Mouse (Mus musculus) liver, embryonic 13.5 days (tissue): Measurements from ENCODE around the gene E2f1. TPM values are rescaled to one million over a fixed set of nuclear protein-coding genes. Genes with fewer than 3 reads are reported as not detected.

Experiments used
- ATAC-seq: fragments of 200-750 bp; cut with Nextera tagmentation; 2 replicates; pipeline ENCODE4 v1.8.0; 2017; ENCODE audit warnings: low read depth, mild to moderate bottlenecking, moderate number of reproducible peaks, moderate library complexity
- DNase-seq: peaks from one replicate; pipeline ENCODE4 v3.0.0; 2022
- H3K27ac ChIP-seq: fragments of 300-500 bp; sonication (generic); 2 replicates; pipeline ENCODE4 v1.5.1; 2015; ENCODE audit warnings: moderate library complexity, mild to moderate bottlenecking, inconsistent platforms
- H3K27me3 ChIP-seq: fragments of 300-500 bp; sonication (generic); 2 replicates; pipeline ENCODE4 v1.6.1; 2015; ENCODE audit warnings: mild to moderate bottlenecking, inconsistent platforms
- H3K36me3 ChIP-seq: fragments of 300-500 bp; sonication (generic); 2 replicates; pipeline ENCODE4 v1.6.1; 2015; ENCODE audit warnings: mild to moderate bottlenecking, inconsistent platforms
- H3K4me1 ChIP-seq: fragments of 300-500 bp; sonication (generic); replicated peaks from 2 replicates; pipeline ENCODE4 v1.6.1; 2015; ENCODE audit warnings: inconsistent platforms
- H3K4me2 ChIP-seq: fragments of 300-500 bp; sonication (generic); 2 replicates; pipeline ENCODE4 v1.6.1; 2015; ENCODE audit warnings: inconsistent platforms, mild to moderate bottlenecking, moderate library complexity
- H3K4me3 ChIP-seq: fragments of 300-500 bp; sonication (generic); replicated peaks from 2 replicates; pipeline ENCODE4 v1.5.1; 2015; ENCODE audit warnings: mild to moderate bottlenecking, inconsistent platforms
- H3K9ac ChIP-seq: fragments of 300-500 bp; sonication (generic); 2 replicates; pipeline ENCODE4 v1.6.1; 2015; ENCODE audit warnings: mild to moderate bottlenecking, inconsistent platforms
- H3K9me3 ChIP-seq: fragments of 300-500 bp; sonication (generic); replicated peaks from 2 replicates; pipeline ENCODE4 v1.6.1; 2016; ENCODE audit warnings: inconsistent platforms
- WGBS: fragments of 180-500 bp; shearing (Covaris S2); methylation state at CpG from one replicate; pipeline ENCODE4 v1.1.7; 2015; ENCODE audit not compliant: insufficient replicate concordance; 5-methylcytosine and 5-hydroxymethylcytosine counted together
- polyA plus RNA-seq: library from polyadenylated mRNA; unstranded; fragments of >200 nt; fragmentation: Nextera tagmentation; extraction: Ambion mirVana; gene quantifications from 2 replicates; pipeline ENCODE4 v1.2.1, GENCODE M21; 2015

The E2f1 gene
- polyA plus RNA-seq, 1 experiment from 2014 or later, result 17.7 TPM

- DNase-seq (no peak), ATAC-seq (no peak)
- Histone ChIP-seq H3K9me3 (no peaks in the 10 kb centered on the region), H3K4me3 (0 out of 2 replicates have a peak overlapping the region, but pooled peaks have one; percentile 1), H3K4me1 (peaks cover 59% of the 10 kb centered on the region), H3K27me3 (no peaks in the 10 kb centered on the region), H3K4me2 (peak overlapping the region; percentile 91), H3K9ac (peak overlapping the region; percentile 30; the same call in 1 of the 2 replicates), H3K27ac (0 out of 2 replicates have a peak overlapping the region, but pooled peaks have one; percentile 36), H3K36me3 (peaks cover 33% of the 10 kb centered on the region)
- WGBS, result 83% methylated on average over 8 of the region's 8 CpGs
Observed at GRCm38 (mm10) chr2:154566641-154567040, 3.1 kb downstream of the E2f1 start.

- peaks cover 44% of the 10 kb centered on the region for H3K36me3 ChIP-seq
- no peaks in the 10 kb centered on the region for H3K27me3 ChIP-seq
- ATAC-seq (no peak), DNase-seq (no peak)
- H3K9me3 ChIP-seq, result no peaks in the 10 kb centered on the region
- H3K9ac ChIP-seq, result peak overlapping the region; percentile 30; the same call in 1 of the 2 replicates
- H3K27ac ChIP-seq, result peak overlapping the region; percentile 15; the same call in 1 of the 2 replicates
- peaks cover 50% of the 10 kb centered on the region for H3K4me1 ChIP-seq
- H3K4me2 ChIP-seq, result no peak overlapping the region
- H3K4me3 ChIP-seq, result no peak overlapping the region
- 84% methylated on average over 3 of the region's 3 CpGs for WGBS
Observed at GRCm38 (mm10) chr2:154565562-154565961, 4.1 kb downstream of the E2f1 start.

DNA sequence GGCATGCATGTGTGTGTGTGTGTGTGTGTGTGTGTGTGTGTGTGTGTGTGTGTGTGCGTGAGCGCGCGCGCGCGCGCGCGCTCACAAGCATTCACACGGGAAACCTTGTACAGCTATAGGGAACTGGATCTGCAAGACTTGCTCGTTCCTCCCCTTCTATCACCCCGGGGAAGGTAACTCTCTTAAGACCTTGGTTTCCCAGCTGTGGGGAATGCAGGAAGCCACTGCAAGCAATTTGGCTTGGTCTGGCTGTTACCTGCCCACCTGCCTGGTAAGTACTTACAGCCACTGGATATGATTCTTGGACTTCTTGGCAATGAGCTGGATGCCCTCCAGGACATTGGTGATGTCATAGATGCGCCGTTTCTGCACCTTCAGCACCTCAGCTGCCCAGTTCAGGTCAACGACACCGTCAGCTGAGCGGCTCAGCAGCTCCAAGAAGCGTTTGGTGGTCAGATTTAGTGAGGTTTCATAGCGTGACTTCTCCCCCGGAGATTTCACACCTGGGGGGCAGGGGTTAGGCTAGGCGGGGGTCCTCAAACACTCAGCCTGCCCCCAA, 6.0 kb downstream of the E2f1 start:
- Histone ChIP-seq H3K36me3 (peaks cover 54% of the 10 kb centered on the region), H3K9ac (no peak overlapping the region), H3K9me3 (no peaks in the 10 kb centered on the region), H3K4me2 (no peak overlapping the region), H3K27ac (no peak overlapping the region), H3K4me1 (peaks cover 53% of the 10 kb centered on the region), H3K4me3 (no peak overlapping the region), H3K27me3 (no peaks in the 10 kb centered on the region)
- DNase-seq, result no peak
- WGBS, result 89% methylated on average over 22 of the region's 22 CpGs
- no peak for ATAC-seq

DNA sequence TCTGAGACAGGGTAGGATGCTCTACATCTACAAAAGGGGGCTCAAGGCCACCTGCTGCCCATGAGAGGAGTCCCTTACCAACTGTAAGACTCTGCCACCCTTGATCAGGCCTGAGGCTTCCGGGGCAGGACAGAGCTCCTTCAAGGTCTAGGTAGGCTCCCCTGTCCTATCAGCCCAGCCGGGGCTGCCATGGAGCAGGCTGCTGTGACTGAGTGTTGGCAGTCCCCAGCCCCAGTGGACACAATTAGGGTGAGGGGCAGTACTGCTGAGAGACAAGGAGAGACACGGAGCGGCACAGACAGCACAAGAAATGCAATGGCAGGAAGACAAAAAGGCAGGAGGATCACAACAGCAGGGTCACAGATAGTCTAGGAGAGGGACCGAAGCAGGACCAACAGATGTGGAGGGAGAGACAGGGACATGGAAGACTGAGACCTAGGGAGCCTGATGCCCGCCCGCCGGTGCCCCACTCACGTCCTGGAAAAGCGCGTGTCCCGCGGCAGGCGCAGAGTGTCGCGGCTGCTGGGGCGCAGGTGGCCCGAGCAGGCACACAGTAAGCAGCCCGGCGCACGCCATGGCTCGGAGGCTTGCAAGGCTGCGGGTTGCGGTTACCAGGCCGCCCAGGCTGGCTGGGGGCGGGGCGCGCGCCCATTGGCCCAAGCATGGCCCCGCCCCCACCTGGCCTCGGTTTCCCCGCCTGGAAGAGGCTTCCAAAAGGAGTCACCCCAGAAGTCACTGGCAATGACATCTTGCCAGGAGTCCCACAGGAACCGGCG, 11.2 kb downstream of the E2f1 start, which contains the start of gene Necab3:
Necab3 (minus strand) TSS at position 627 of the 776 bp plus-strand sequence.
- ATAC-seq (peak; percentile 75), DNase-seq (peak; percentile 33)
- peak within 1 kb of the TSS; percentile 64 for H3K9ac ChIP-seq
- peak within 1 kb of the TSS; percentile 51 for H3K4me3 ChIP-seq
- WGBS, result 3% methylated on average over 34 of the region's 34 CpGs
- peaks cover 30% of the 10 kb centered on the region for H3K4me1 ChIP-seq
- peak within 1 kb of the TSS; percentile 75 for H3K4me2 ChIP-seq
- H3K36me3 ChIP-seq, result peaks cover 38% of the 10 kb centered on the region
- H3K9me3 ChIP-seq, result no peaks in the 10 kb centered on the region
- no peaks in the 10 kb centered on the region for H3K27me3 ChIP-seq
- H3K27ac ChIP-seq, result peak within 1 kb of the TSS; percentile 36

GRCm38 (mm10) chr2:154557184-154557832, 12.4 kb downstream of the E2f1 start:
- H3K9me3 ChIP-seq, result no peaks in the 10 kb centered on the region
- no peak for ATAC-seq
- no peak overlapping the region for H3K4me2 ChIP-seq
- peak overlapping the region; percentile 64; the same call in 1 of the 2 replicates for H3K9ac ChIP-seq
- H3K36me3 ChIP-seq, result peaks cover 27% of the 10 kb centered on the region
- 47% methylated on average over 5 of the region's 5 CpGs for WGBS
- H3K4me1 ChIP-seq, result peaks cover 37% of the 10 kb centered on the region
- DNase-seq, result no peak
- H3K27me3 ChIP-seq, result peaks cover 2% of the 10 kb centered on the region
- no peak overlapping the region for H3K27ac ChIP-seq
- no peak overlapping the region for H3K4me3 ChIP-seq

DNA sequence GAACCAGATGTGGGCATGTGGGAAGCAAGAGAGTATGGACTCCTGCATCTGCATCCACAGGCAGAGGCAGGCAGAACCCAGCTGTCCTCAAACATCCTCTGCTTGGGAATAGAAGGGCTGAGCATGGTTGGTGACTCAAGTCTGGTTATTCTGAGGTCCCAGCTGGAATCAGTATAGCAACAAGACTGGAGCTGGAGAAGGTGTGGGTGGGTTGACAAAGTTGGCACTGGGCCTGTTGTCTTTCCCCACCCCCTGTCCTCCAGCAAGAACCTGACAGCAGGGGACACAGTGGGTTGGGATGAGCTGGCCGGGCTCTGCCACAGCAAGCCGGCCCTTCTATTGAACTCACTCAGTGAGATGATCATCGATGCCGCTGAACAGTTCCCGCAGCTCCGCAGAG, 14.5 kb downstream of the E2f1 start:
- Histone ChIP-seq H3K4me2 (no peak overlapping the region), H3K27ac (no peak overlapping the region), H3K9ac (no peak overlapping the region), H3K4me1 (peaks cover 43% of the 10 kb centered on the region), H3K9me3 (no peaks in the 10 kb centered on the region), H3K4me3 (no peak overlapping the region), H3K36me3 (peaks cover 7% of the 10 kb centered on the region; the same call in 1 of the 2 replicates), H3K27me3 (peaks cover 23% of the 10 kb centered on the region)
- 86% methylated on average over 6 of the region's 6 CpGs for WGBS
- DNase-seq, result no peak
- no peak for ATAC-seq

- 24% methylated on average over 27 of the region's 27 CpGs for WGBS
- H3K4me3 ChIP-seq, result peak overlapping the region; percentile 32
Observed at GRCm38 (mm10) chr2:154552424-154552907, 17.2 kb downstream of the E2f1 start.

DNA sequence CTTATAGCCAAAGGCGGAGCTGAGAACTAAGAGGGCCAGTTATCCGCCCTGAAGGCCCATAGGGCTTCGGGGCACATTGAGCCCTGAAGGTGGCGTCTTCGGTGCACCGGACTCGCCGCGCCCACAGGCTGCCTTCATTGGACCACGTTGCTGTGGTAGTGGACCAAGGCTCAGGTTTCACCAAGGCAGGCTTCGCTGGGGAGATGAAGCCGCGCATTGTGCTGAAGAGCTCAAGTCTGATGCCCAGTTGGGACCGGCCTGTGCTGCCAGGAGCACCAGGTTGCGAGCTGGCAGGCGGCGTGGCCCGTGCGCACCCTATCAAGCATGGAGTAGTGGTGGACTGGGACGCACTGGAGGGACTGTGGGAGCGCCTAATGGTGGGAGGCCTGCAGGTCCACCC, 17.8 kb downstream of the E2f1 start:
- Histone ChIP-seq H3K4me3 (peak overlapping the region; percentile 32; the same call in 1 of the 2 replicates), H3K4me2 (peak overlapping the region; percentile 61), H3K9me3 (no peaks in the 10 kb centered on the region), H3K4me1 (peaks cover 33% of the 10 kb centered on the region), H3K27me3 (peaks cover 41% of the 10 kb centered on the region), H3K9ac (peak overlapping the region; percentile 23; the same call in 1 of the 2 replicates), H3K27ac (no peak overlapping the region), H3K36me3 (no peaks in the 10 kb centered on the region)
- no peak for ATAC-seq
- no peak for DNase-seq
- WGBS, result 38% methylated on average over 21 of the region's 21 CpGs

More at GRCm38 (mm10) chr2:154552424-154552907, 17.2 kb downstream of the E2f1 start:
- DNase-seq (peak; percentile 41), ATAC-seq (peak; percentile 14; the same call in 1 of the 2 replicates)
- peak overlapping the region; percentile 23; the same call in 1 of the 2 replicates for H3K9ac ChIP-seq
- H3K4me2 ChIP-seq, result peak overlapping the region; percentile 61
- no peaks in the 10 kb centered on the region for H3K36me3 ChIP-seq
- H3K9me3 ChIP-seq, result no peaks in the 10 kb centered on the region
- peaks cover 38% of the 10 kb centered on the region for H3K4me1 ChIP-seq
- H3K27ac ChIP-seq, result no peak overlapping the region
- peaks cover 41% of the 10 kb centered on the region for H3K27me3 ChIP-seq

DNA sequence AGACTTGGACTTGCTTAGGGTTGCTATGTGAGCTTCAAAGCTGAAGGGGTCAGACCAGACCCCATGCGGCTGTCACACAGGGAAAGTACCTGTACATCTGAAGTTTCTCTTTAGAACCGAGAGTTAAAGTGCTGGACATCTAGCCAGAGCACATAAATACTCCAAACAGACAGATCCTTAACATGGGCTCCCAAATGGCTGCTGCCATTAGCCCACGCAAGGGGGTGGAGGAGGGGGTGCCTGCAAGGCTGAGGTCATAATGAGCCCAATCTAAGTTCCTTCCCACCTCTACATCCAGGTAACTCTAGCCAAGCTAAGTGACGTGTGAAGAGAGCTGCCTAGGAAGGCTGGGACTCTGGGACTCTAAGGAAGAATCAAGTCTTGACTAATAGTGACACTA, 18.2 kb downstream of the E2f1 start, which contains the start of gene Actl10:
Actl10 (plus strand) TSS at position 301 of the 400 bp plus-strand sequence.
- H3K9me3 ChIP-seq, result no peaks in the 10 kb centered on the region
- peaks cover 32% of the 10 kb centered on the region for H3K4me1 ChIP-seq
- no peaks in the 10 kb centered on the region for H3K36me3 ChIP-seq
- ATAC-seq (no peak), DNase-seq (no peak)
- peaks cover 41% of the 10 kb centered on the region for H3K27me3 ChIP-seq
- H3K27ac ChIP-seq, result no peak within 1 kb of the TSS
- peak within 1 kb of the TSS; percentile 23; the same call in 1 of the 2 replicates for H3K9ac ChIP-seq
- peak within 1 kb of the TSS; percentile 32 for H3K4me3 ChIP-seq
- H3K4me2 ChIP-seq, result peak within 1 kb of the TSS; percentile 61
- 71% methylated on average over 4 of the region's 4 CpGs for WGBS

DNA sequence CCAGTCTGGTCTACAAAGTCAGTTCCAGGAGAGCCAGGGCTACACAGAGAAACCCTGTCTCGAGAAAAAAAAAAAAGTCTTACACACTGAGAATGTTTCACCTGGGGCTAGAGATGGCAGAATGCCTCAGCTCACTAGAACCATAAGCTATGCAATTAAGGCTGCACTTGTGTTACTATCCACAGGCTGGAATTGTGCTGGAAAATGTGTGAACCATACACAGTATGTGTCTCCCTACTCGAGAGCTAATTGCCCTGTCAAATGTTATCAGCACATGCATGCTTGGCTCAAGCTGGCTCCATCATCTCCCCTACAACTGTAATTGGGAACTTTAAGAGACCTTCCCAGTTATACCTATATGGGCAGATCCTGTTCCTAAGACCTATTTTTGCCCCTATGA, 18.8 kb downstream of the E2f1 start:
- Histone ChIP-seq H3K27ac (no peak overlapping the region), H3K4me2 (no peak overlapping the region), H3K4me3 (no peak overlapping the region), H3K4me1 (peaks cover 32% of the 10 kb centered on the region), H3K9me3 (no peaks in the 10 kb centered on the region), H3K9ac (no peak overlapping the region), H3K36me3 (no peaks in the 10 kb centered on the region), H3K27me3 (peaks cover 41% of the 10 kb centered on the region)
- 47% methylated on average over 2 of the region's 2 CpGs for WGBS
- DNase-seq (no peak), ATAC-seq (no peak)

DNA sequence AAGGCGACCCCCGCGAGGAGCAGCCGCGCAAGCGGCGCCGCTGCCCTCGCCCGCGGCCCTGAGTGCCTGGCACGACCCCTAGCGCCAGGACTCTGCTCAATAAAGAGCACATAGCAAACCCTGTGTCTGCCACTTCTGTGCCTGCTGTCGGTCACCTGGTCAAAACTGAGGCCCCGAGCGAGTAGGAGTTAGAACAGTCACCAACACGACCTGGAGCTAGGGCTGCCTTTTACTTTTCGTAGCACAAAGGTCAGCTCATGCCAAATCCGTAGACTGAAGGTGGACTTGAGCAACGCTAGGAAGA, 19.9 kb downstream of the E2f1 start:
- Histone ChIP-seq H3K9me3 (no peaks in the 10 kb centered on the region), H3K27me3 (peaks cover 41% of the 10 kb centered on the region), H3K36me3 (no peaks in the 10 kb centered on the region), H3K27ac (no peak overlapping the region), H3K4me2 (peak overlapping the region; percentile 81), H3K4me1 (peaks cover 32% of the 10 kb centered on the region), H3K9ac (no peak overlapping the region), H3K4me3 (peak overlapping the region; percentile 49)
- WGBS, result 13% methylated on average over 20 of the region's 20 CpGs
- ATAC-seq, result no peak
- DNase-seq, result no peak
